Mouse (Mus musculus): ENCODE measurements around the gene Ilk. TPM values are rescaled to one million over a fixed set of nuclear protein-coding genes. Genes with fewer than 3 reads are reported as not detected.
A peak's percentile ranks its signal among the peaks of the same experiment; 100 is the strongest.

Ilk gene
- 403 and 415 TPM in 2 replicates for polyA plus RNA-seq (2015; fragmentation: Nextera tagmentation; extraction: Ambion mirVana)

- H3K9ac ChIP-seq (ENCODE audit: low read length), result peak within 1 kb of the TSS; percentile 98
- ATAC-seq (replicated peaks; ENCODE audit: extremely low read depth, insufficient read depth, low FRiP score), result peak; percentile 97
- H3K4me1 ChIP-seq (ENCODE audit: control insufficient read depth, insufficient read depth, low read length), result peaks cover 23% of the 10 kb centered on the region
- peaks cover 39% of the 10 kb centered on the region for H3K36me3 ChIP-seq (ENCODE audit: control insufficient read depth, insufficient read depth)
- H3K9me3 ChIP-seq (replicated peaks; ENCODE audit: control insufficient read depth, low read length), result no peaks in the 10 kb centered on the region
- peak within 1 kb of the TSS; percentile 98 for H3K27ac ChIP-seq (ENCODE audit: low read length)
- under 1% methylated on average over 59 of the region's 62 CpGs for WGBS
- no peaks in the 10 kb centered on the region for H3K27me3 ChIP-seq (ENCODE audit: control insufficient read depth, insufficient read depth, low read length)
- peak within 1 kb of the TSS; percentile 86 for H3K4me2 ChIP-seq (ENCODE audit: low read depth, low read length)
- H3K4me3 ChIP-seq (ENCODE audit: low read length), result peak within 1 kb of the TSS; percentile 94
These were observed at the start of gene Ilk for GRCm38 (mm10) chr7:105736264-105736901. Gene Ilk (plus strand): TSS chr7:105736592.

- H3K27me3 ChIP-seq (ENCODE audit: control insufficient read depth, insufficient read depth, low read length), result no peaks in the 10 kb centered on the region
- H3K36me3 ChIP-seq (ENCODE audit: control insufficient read depth, insufficient read depth), result no peaks in the 10 kb centered on the region
- no peak for ATAC-seq (replicated peaks; ENCODE audit: extremely low read depth, insufficient read depth, low FRiP score)
- no peak overlapping the region for H3K9ac ChIP-seq (ENCODE audit: low read length)
- H3K4me2 ChIP-seq (ENCODE audit: low read depth, low read length), result no peak overlapping the region
- no peak overlapping the region for H3K27ac ChIP-seq (ENCODE audit: low read length)
- WGBS, result 46% methylated on average over 1 of the region's 1 CpGs
- no peak overlapping the region for H3K4me3 ChIP-seq (ENCODE audit: low read length)
- no peaks in the 10 kb centered on the region for H3K4me1 ChIP-seq (ENCODE audit: control insufficient read depth, insufficient read depth, low read length)
- no peaks in the 10 kb centered on the region for H3K9me3 ChIP-seq (replicated peaks; ENCODE audit: control insufficient read depth, low read length)
These were observed 45.5 kb upstream of the Ilk start for GRCm38 (mm10) chr7:105690875-105691274.

GRCm38 (mm10) chr7:105703184-105703583 lies 33.2 kb upstream of the Ilk start:
- no peak overlapping the region for H3K4me3 ChIP-seq (ENCODE audit: low read length)
- H3K4me1 ChIP-seq (ENCODE audit: control insufficient read depth, insufficient read depth, low read length), result no peaks in the 10 kb centered on the region
- H3K9me3 ChIP-seq (replicated peaks; ENCODE audit: control insufficient read depth, low read length), result no peaks in the 10 kb centered on the region
- no peak overlapping the region for H3K27ac ChIP-seq (ENCODE audit: low read length)
- H3K9ac ChIP-seq (ENCODE audit: low read length), result no peak overlapping the region
- no peaks in the 10 kb centered on the region for H3K27me3 ChIP-seq (ENCODE audit: control insufficient read depth, insufficient read depth, low read length)
- ATAC-seq (replicated peaks; ENCODE audit: extremely low read depth, insufficient read depth, low FRiP score), result no peak
- H3K4me2 ChIP-seq (ENCODE audit: low read depth, low read length), result no peak overlapping the region
- 77% methylated on average over 16 of the region's 16 CpGs for WGBS
- H3K36me3 ChIP-seq (ENCODE audit: control insufficient read depth, insufficient read depth), result no peaks in the 10 kb centered on the region

- ATAC-seq (replicated peaks; ENCODE audit: extremely low read depth, insufficient read depth, low FRiP score), result no peak
- no peak overlapping the region for H3K4me2 ChIP-seq (ENCODE audit: low read depth, low read length)
- no peaks in the 10 kb centered on the region for H3K27me3 ChIP-seq (ENCODE audit: control insufficient read depth, insufficient read depth, low read length)
- no peaks in the 10 kb centered on the region for H3K9me3 ChIP-seq (replicated peaks; ENCODE audit: control insufficient read depth, low read length)
- no peak overlapping the region for H3K4me3 ChIP-seq (ENCODE audit: low read length)
- no peak overlapping the region for H3K9ac ChIP-seq (ENCODE audit: low read length)
- 85% methylated on average over 4 of the region's 4 CpGs for WGBS
- H3K36me3 ChIP-seq (ENCODE audit: control insufficient read depth, insufficient read depth), result no peaks in the 10 kb centered on the region
- no peak overlapping the region for H3K27ac ChIP-seq (ENCODE audit: low read length)
- H3K4me1 ChIP-seq (ENCODE audit: control insufficient read depth, insufficient read depth, low read length), result no peaks in the 10 kb centered on the region
These were observed 32.6 kb upstream of the Ilk start for GRCm38 (mm10) chr7:105703816-105704215.

- Histone ChIP-seq H3K27ac (ENCODE audit: low read length) (no peak overlapping the region), H3K4me3 (ENCODE audit: low read length) (no peak overlapping the region), H3K4me1 (ENCODE audit: control insufficient read depth, insufficient read depth, low read length) (no peaks in the 10 kb centered on the region), H3K9me3 (replicated peaks; ENCODE audit: control insufficient read depth, low read length) (no peaks in the 10 kb centered on the region), H3K4me2 (ENCODE audit: low read depth, low read length) (no peak overlapping the region), H3K36me3 (ENCODE audit: control insufficient read depth, insufficient read depth) (no peaks in the 10 kb centered on the region), H3K9ac (ENCODE audit: low read length) (no peak overlapping the region), H3K27me3 (ENCODE audit: control insufficient read depth, insufficient read depth, low read length) (no peaks in the 10 kb centered on the region)
- ATAC-seq (replicated peaks; ENCODE audit: extremely low read depth, insufficient read depth, low FRiP score), result no peak
- WGBS, result 84% methylated on average over 5 of the region's 5 CpGs
These were observed 27.7 kb upstream of the Ilk start for GRCm38 (mm10) chr7:105708733-105709132.

- H3K27ac ChIP-seq (ENCODE audit: low read length), result no peak overlapping the region
These were observed 21.0 kb upstream of the Ilk start for GRCm38 (mm10) chr7:105715366-105715765.

GRCm38 (mm10) chr7:105721916-105722315 lies 14.5 kb upstream of the Ilk start:
- Histone ChIP-seq H3K27ac (ENCODE audit: low read length) (no peak overlapping the region), H3K36me3 (ENCODE audit: control insufficient read depth, insufficient read depth) (no peaks in the 10 kb centered on the region), H3K9ac (ENCODE audit: low read length) (no peak overlapping the region), H3K27me3 (ENCODE audit: control insufficient read depth, insufficient read depth, low read length) (no peaks in the 10 kb centered on the region), H3K4me2 (ENCODE audit: low read depth, low read length) (no peak overlapping the region), H3K4me3 (ENCODE audit: low read length) (no peak overlapping the region), H3K9me3 (replicated peaks; ENCODE audit: control insufficient read depth, low read length) (no peaks in the 10 kb centered on the region), H3K4me1 (ENCODE audit: control insufficient read depth, insufficient read depth, low read length) (no peaks in the 10 kb centered on the region)
- no peak for ATAC-seq (replicated peaks; ENCODE audit: extremely low read depth, insufficient read depth, low FRiP score)
- 57% methylated on average over 2 of the region's 2 CpGs for WGBS

More at GRCm38 (mm10) chr7:105715366-105715765, 21.0 kb upstream of the Ilk start:
- no peaks in the 10 kb centered on the region for H3K27me3 ChIP-seq (ENCODE audit: control insufficient read depth, insufficient read depth, low read length)
- H3K9me3 ChIP-seq (replicated peaks; ENCODE audit: control insufficient read depth, low read length), result no peaks in the 10 kb centered on the region
- 56% methylated on average over 3 of the region's 3 CpGs for WGBS
- H3K36me3 ChIP-seq (ENCODE audit: control insufficient read depth, insufficient read depth), result no peaks in the 10 kb centered on the region
- ATAC-seq (replicated peaks; ENCODE audit: extremely low read depth, insufficient read depth, low FRiP score), result no peak
- no peak overlapping the region for H3K9ac ChIP-seq (ENCODE audit: low read length)
- no peak overlapping the region for H3K4me2 ChIP-seq (ENCODE audit: low read depth, low read length)
- no peaks in the 10 kb centered on the region for H3K4me1 ChIP-seq (ENCODE audit: control insufficient read depth, insufficient read depth, low read length)
- no peak overlapping the region for H3K4me3 ChIP-seq (ENCODE audit: low read length)

- 0 out of 2 replicates have a peak, but pooled peaks have one; percentile 37 for ATAC-seq (replicated peaks; ENCODE audit: extremely low read depth, insufficient read depth, low FRiP score)
- no peak overlapping the region for H3K4me2 ChIP-seq (ENCODE audit: low read depth, low read length)
These were observed 10.0 kb upstream of the Ilk start for GRCm38 (mm10) chr7:105726144-105726979.

GRCm38 (mm10) chr7:105726980-105727325 lies 9.4 kb upstream of the Ilk start:
- Histone ChIP-seq H3K4me2 (ENCODE audit: low read depth, low read length) (no peak overlapping the region), H3K36me3 (ENCODE audit: control insufficient read depth, insufficient read depth) (peaks cover 20% of the 10 kb centered on the region), H3K27ac (ENCODE audit: low read length) (no peak overlapping the region), H3K4me1 (ENCODE audit: control insufficient read depth, insufficient read depth, low read length) (no peaks in the 10 kb centered on the region), H3K9ac (ENCODE audit: low read length) (no peak overlapping the region), H3K9me3 (replicated peaks; ENCODE audit: control insufficient read depth, low read length) (no peaks in the 10 kb centered on the region), H3K27me3 (ENCODE audit: control insufficient read depth, insufficient read depth, low read length) (no peaks in the 10 kb centered on the region), H3K4me3 (ENCODE audit: low read length) (no peak overlapping the region)
- 93% methylated on average over 4 of the region's 4 CpGs for WGBS
- no peak for ATAC-seq (replicated peaks; ENCODE audit: extremely low read depth, insufficient read depth, low FRiP score)

More at GRCm38 (mm10) chr7:105726144-105726979, 10.0 kb upstream of the Ilk start:
- Histone ChIP-seq H3K9ac (ENCODE audit: low read length) (no peak overlapping the region), H3K36me3 (ENCODE audit: control insufficient read depth, insufficient read depth) (peaks cover 14% of the 10 kb centered on the region), H3K27me3 (ENCODE audit: control insufficient read depth, insufficient read depth, low read length) (no peaks in the 10 kb centered on the region), H3K4me3 (ENCODE audit: low read length) (no peak overlapping the region), H3K27ac (ENCODE audit: low read length) (no peak overlapping the region), H3K4me1 (ENCODE audit: control insufficient read depth, insufficient read depth, low read length) (no peaks in the 10 kb centered on the region), H3K9me3 (replicated peaks; ENCODE audit: control insufficient read depth, low read length) (no peaks in the 10 kb centered on the region)
- 83% methylated on average over 4 of the region's 4 CpGs for WGBS
